Mouse (Mus musculus): Measurements from ENCODE around the gene Hesx1.

- TF ChIP-seq EP300 (IDR thresholded peaks at IDR 0.05; ENCODE audit: low read depth) (no peak), CTCF (IDR thresholded peaks at IDR 0.05; ENCODE audit: low read depth) (no peak)
Observed at GRCm38 (mm10) chr14:27048231-27048956, 54.2 kb downstream of the Hesx1 start.

Measured in heart, postnatal 0 days (tissue).